10 mouse cellular contexts compared by ENCODE assay signal in the genomic region with DNA sequence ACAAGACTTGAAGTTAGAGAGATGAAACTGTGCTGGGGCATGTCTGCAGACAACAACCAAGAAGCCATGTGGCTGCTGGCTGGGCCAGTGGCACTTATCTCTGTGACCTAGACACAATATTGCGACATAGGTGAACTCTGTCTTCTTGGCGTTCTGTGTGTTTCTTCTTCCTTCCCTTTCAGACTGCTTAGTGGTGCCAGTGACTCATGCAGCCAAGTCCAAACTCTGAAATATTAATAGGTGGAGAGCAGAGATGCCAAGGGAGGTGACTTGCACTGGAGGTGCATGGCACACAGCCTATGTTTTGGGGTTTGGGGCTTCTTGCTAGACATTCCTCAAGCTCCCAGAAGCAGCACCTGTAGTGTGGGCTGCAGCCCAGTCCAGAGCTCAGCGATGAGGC. TPM values are rescaled to one million over a fixed set of nuclear protein-coding genes. Genes with fewer than 3 reads are reported as not detected.
DNase-seq lines count a peak whose midpoint lies in the region; ATAC-seq and TF ChIP-seq lines count a peak whose summit lies in the region.
"Had no signal": no experiment of that assay in that cellular context is flagged by ENCODE, and none has a peak within 500 bp of the region (broad histone marks: within the 10 kb centered on the region; RNA-seq: fewer than 3 reads in every experiment).

No protein-coding gene starts in this region.

- no peaks in the 10 kb centered on the region for H3K27me3 ChIP-seq in lung, postnatal 0 days (replicated peaks; ENCODE audit: insufficient read depth, low read length)
- peaks cover 50% of the 10 kb centered on the region for H3K27me3 ChIP-seq in hindbrain, embryonic 13.5 days

- no peak overlapping the region for H3K9ac ChIP-seq in lung, postnatal 0 days (replicated peaks; ENCODE audit: low read depth)
- H3K9ac ChIP-seq in hindbrain, embryonic 13.5 days: no peak overlapping the region
- H3K9ac ChIP-seq: neural tube, embryonic 13.5 days had no signal

- no peak overlapping the region for H3K27ac ChIP-seq in lung, postnatal 0 days (ENCODE audit: low read length)
- no peak overlapping the region for H3K27ac ChIP-seq in hindbrain, embryonic 13.5 days
- H3K27ac ChIP-seq: neural tube, embryonic 13.5 days had no signal

- H3K4me1 ChIP-seq in lung, postnatal 0 days (ENCODE audit: insufficient read depth, low read depth, low read length): peaks cover 9% of the 10 kb centered on the region; the same call in 1 of the 2 replicates
- H3K4me1 ChIP-seq in hindbrain, embryonic 13.5 days (replicated peaks): peaks cover 22% of the 10 kb centered on the region

- TF ChIP-seq CTCF in lung, postnatal 0 days (IDR thresholded peaks at IDR 0.05): no peak

- H3K4me3 ChIP-seq in lung, postnatal 0 days (ENCODE audit: low read depth, low read length): no peak overlapping the region
- H3K4me3 ChIP-seq in hindbrain, embryonic 13.5 days: no peak overlapping the region
- H3K4me3 ChIP-seq: neural tube, embryonic 13.5 days had no signal

- ATAC-seq in lung, postnatal 0 days: 0 out of 2 replicates have a peak, but pooled peaks have one; percentile 15
- peak; percentile 65 for ATAC-seq in common myeloid progenitor, adult 5-6 weeks (replicated peaks; ENCODE audit: low read depth, poor library complexity, severe bottlenecking)
- ATAC-seq in erythroblast, adult 5-6 weeks (replicated peaks; ENCODE audit: low FRiP score, poor library complexity, severe bottlenecking): no peak
- no peak for ATAC-seq in hindbrain, embryonic 13.5 days (ENCODE audit: low FRiP score)
- ATAC-seq: activated CD4-positive, CD25-positive, alpha-beta regulatory T cell, adult 4 months had no signal

- DNase-seq in gastrocnemius, adult 18-20 months (ENCODE audit: low spot score): peak; percentile 77
- no peak for DNase-seq in gastrocnemius, postnatal 10 days
- DNase-seq in lung, postnatal 0 days (ENCODE audit: low spot score): peak; percentile 45
- DNase-seq in lung, postnatal 4 days: no peak
- peak; percentile 84 for DNase-seq in skeletal muscle tissue, adult 2 months (ENCODE audit: low read depth, low spot score)

- 53% methylated on average over 3 of the region's 3 CpGs for WGBS in lung, postnatal 0 days
- 89% methylated on average over 3 of the region's 3 CpGs for WGBS in hindbrain, embryonic 13.5 days

- no peak for TF ChIP-seq EP300 in lung, postnatal 0 days (IDR thresholded peaks at IDR 0.05)

- no peak overlapping the region for H3K4me2 ChIP-seq in lung, postnatal 0 days (replicated peaks; ENCODE audit: low read depth, low read length)
- no peak overlapping the region for H3K4me2 ChIP-seq in hindbrain, embryonic 13.5 days
- H3K4me2 ChIP-seq: neural tube, embryonic 13.5 days had no signal

- no peaks in the 10 kb centered on the region for H3K36me3 ChIP-seq in lung, postnatal 0 days (ENCODE audit: insufficient read depth, low read length)
- no peaks in the 10 kb centered on the region for H3K36me3 ChIP-seq in hindbrain, embryonic 13.5 days
- H3K36me3 ChIP-seq: neural tube, embryonic 13.5 days had no signal

- H3K9me3 ChIP-seq in lung, postnatal 0 days (ENCODE audit: low read length): no peaks in the 10 kb centered on the region
- no peaks in the 10 kb centered on the region for H3K9me3 ChIP-seq in hindbrain, embryonic 13.5 days
- H3K9me3 ChIP-seq: neural tube, embryonic 13.5 days had no signal

RNA-seq across cellular contexts. Expression of gene Itgb5, which starts 7.2 kb away (rescaled TPM):
- 100 to 1,000 TPM in 1 of 2 experiments, 10 to 100 TPM in 1; 94.8 to 115 TPM for total RNA-seq in gastrocnemius, adult 18-20 months (2021)
- total RNA-seq in gastrocnemius, postnatal 10 days (2021): 10 to 100 TPM; 34.1 to 40.8 TPM
- polyA plus RNA-seq in lung, postnatal 0 days (2015; fragmentation: Nextera tagmentation; extraction: Ambion mirVana): 34.5 and 39.4 TPM in 2 replicates
- total RNA-seq in common myeloid progenitor, adult 5-6 weeks (2017): 9.1 and 10.3 TPM in 2 replicates
- 4.6 and 25.6 TPM in 2 replicates for total RNA-seq in erythroblast, adult 5-6 weeks (2015; ENCODE audit: low replicate concordance)
- total RNA-seq in erythroblast, adult 5-6 weeks (2017; ENCODE audit: low replicate concordance): 2.2 and 8.2 TPM in 2 replicates
- polyA plus RNA-seq in hindbrain, embryonic 13.5 days (2015; fragmentation: Nextera tagmentation; extraction: Ambion mirVana): 9.7 and 11.0 TPM in 2 replicates

RNA-seq across cellular contexts. Expression of gene Muc13, which starts 42.8 kb away (rescaled TPM):
- total RNA-seq in gastrocnemius, adult 18-20 months (2021): not detected
- total RNA-seq in gastrocnemius, postnatal 10 days (2021): under 1 TPM in 1 of 2 experiments, not detected in 1; 0.09 TPM
- 0.08 and 0.11 TPM in 2 replicates for polyA plus RNA-seq in lung, postnatal 0 days (2015; fragmentation: Nextera tagmentation; extraction: Ambion mirVana)
- total RNA-seq in common myeloid progenitor, adult 5-6 weeks (2017): 185 and 198 TPM in 2 replicates
- 7.9 and 9.2 TPM in 2 replicates for total RNA-seq in erythroblast, adult 5-6 weeks (2015; ENCODE audit: low replicate concordance)
- total RNA-seq in erythroblast, adult 5-6 weeks (2017; ENCODE audit: low replicate concordance): 4.4 and 6.6 TPM in 2 replicates
- not detected in 2 replicates for polyA plus RNA-seq in hindbrain, embryonic 13.5 days (2015; fragmentation: Nextera tagmentation; extraction: Ambion mirVana)
- polyA plus RNA-seq: neural tube, embryonic 13.5 days had no signal

Comparison
In these comparisons a context has a peak if more than half of its experiments do, and no peak if none do; other contexts are left out.
1. DNase-seq: peak in gastrocnemius, adult 18-20 months (single experiment), lung, postnatal 0 days (single experiment) and skeletal muscle tissue, adult 2 months (single experiment); none in gastrocnemius, postnatal 10 days (single experiment) and lung, postnatal 4 days (0 of 2).
2. ATAC-seq: peak in lung, postnatal 0 days (single experiment) and common myeloid progenitor, adult 5-6 weeks (single experiment); none in erythroblast, adult 5-6 weeks (single experiment) and hindbrain, embryonic 13.5 days (single experiment).
3. RNA of gene Muc13, which starts 42.8 kb away (total RNA-seq): 185 to 198 TPM in common myeloid progenitor, adult 5-6 weeks; 4.4 to 9.2 TPM in erythroblast, adult 5-6 weeks, 0.09 TPM in gastrocnemius, postnatal 10 days and not detected in gastrocnemius, adult 18-20 months; every median in the first group is over 10 times any median in the second.